Mouse (Mus musculus): ENCODE measurements around the gene Tmem88.
"Not testable (repeated sequence)": the region's sequence is repeated elsewhere in the genome, so short reads cannot be mapped to it uniquely, and the experiment has no call there.

Gene Tmem88

GRCm38 (mm10) chr11:69403691-69404594 lies 5.9 kb upstream of the Tmem88 start:
- DNase-seq (ENCODE audit: low read depth) = no peak

GRCm38 (mm10) chr11:69401987-69402386 lies 4.0 kb upstream of the Tmem88 start:
- DNase-seq (ENCODE audit: low read depth) = no peak

DNA sequence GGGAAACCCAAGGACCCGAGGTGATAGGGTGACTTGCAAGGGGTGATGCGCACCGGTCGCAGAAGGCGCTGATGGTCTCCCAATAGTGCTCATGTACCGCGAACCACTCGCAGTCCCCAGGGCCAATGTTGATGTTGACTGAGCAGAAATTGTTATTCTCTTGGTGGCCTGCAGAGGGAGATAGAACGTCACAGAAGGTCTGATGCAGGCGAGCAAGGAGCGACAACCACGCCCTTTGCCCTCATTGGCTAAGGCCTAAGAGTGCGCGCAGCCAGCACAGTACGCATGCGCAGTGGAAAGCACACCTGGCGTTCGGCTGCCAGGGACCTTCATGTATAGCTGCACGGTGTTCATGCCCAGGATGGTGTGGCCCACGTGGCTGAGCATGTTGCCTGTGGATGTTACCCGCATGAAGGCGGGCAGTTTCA lies 3.2 kb upstream of the Tmem88 start:
- DNase-seq (ENCODE audit: low read depth) = no peak

DNA sequence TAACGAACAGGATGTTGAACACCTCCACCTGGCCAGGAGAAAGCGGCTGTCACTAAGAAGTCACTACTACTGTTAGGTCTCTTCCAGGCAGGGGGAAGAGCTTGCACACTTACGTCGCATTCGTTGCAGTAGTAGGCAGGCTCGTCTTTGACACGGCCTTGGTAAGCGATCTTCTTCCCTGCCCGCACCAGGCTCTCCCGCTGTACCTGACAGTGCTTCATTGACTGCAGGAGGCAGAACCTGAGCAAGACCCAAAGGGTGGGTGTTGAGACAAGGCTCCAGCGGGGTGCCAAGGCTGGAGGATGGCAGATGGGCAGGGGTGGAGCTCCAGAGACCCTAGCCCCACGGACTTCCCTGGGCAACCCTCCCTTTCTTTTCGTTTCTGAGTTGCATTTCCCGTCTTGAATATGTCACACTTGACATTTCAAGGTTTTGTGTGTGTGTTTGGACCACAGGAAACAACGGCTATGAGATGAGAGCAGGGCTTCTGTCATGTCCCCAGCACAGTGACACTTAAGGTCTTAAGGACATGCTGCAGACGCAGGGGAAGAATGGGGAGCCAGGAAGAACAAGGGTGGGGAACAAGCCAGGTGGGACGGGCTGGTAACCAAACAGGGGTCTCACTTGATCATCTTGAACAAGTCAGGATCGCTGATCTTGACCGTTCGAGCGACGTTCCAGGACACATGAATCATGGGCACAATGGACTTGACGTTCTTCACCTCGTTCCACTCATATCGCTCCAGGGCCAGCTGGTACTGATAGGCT lies 2.2 kb upstream of the Tmem88 start:
- DNase-seq (ENCODE audit: low read depth) = no peak

GRCm38 (mm10) chr11:69399201-69400082 lies 1.4 kb upstream of the Tmem88 start:
- DNase-seq (ENCODE audit: low read depth) = no peak

GRCm38 (mm10) chr11:69398486-69399200 lies 609 bp upstream of the Tmem88 start:
- DNase-seq (ENCODE audit: low read depth) = no peak

DNA sequence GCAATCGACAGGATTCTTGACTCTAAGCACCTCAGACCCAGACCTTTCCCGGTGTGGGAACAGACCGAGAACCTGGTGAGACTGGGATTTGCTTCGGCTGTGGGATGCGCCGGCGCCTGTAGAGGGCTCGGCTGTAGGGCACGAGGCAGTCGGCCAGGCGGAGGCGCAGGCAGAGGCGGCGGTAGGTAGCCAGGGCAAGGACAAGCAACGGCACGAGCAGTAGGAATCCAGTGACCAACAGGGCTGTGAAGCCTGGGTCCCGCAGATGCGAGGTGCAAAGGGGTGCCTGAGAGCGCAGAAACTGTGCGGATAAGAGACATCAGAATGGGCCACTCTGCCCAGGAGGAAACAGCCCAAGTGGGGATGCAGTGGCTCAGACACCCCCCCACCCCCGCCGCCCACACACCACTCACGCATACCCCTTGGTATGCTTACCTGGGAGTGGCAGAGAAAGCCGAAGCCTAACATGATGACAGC lies 415 bp downstream of the Tmem88 start:
- no peak for DNase-seq (ENCODE audit: low read depth)

GRCm38 (mm10) chr11:69396772-69397171 lies 1.3 kb downstream of the Tmem88 start:
- no peak for DNase-seq (ENCODE audit: low read depth)

DNA sequence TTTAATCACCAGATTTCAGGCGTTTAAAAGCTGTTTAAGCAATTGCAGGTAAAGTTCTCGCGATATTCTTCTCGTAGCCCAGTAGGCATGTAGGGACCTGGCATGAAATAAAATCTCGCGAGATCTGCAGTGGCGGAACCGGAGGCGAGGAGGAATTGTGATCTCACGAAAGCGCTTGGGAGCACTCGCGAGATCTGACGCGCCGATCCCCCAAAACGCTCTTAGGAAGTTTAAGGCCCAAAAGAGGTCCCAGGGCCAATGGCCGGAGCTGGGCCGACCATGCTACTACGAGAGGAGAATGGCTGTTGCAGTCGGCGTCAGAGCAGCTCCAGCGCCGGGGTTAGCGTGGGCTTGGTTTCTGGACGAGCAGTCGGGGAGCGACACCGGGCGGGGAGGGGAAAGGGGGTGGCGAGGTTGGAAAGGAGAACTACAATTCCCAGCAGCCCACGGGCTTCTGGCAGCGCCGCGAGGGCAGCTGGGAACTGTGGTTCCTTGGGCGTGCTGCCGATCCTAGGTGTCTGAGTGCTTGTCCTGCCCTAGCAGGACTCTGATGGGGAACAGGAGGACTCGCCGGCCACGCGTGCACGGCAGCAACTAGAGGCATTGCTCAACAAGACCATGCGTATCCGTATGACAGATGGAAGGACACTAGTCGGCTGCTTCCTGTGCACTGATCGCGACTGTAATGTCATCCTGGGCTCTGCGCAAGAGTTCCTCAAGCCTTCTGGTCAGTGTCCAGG lies 2.2 kb downstream of the Tmem88 start:
- DNase-seq (ENCODE audit: low read depth) = peak; percentile 98

DNA sequence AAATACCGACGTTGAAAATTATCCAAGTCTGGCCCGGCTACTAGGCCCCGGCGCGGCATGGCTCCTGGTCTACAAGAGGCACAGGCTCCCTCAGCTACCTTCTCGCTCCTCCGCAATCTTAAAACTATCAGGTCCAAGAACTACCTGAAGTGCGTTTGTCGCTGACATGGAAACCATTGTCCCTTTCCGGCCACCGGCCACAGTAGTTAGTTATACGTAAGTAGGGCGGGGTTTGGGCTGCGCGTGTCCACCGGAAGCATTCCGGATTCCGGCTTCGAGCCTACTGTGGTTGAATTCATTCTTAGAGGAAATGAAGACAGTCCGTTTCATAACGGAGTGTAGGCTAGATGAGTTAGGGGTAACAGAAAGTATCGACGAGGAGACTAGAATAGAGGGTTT lies 2.8 kb downstream of the Tmem88 start, which contains the start of the genes Naa38 and Cyb5d1:
Naa38 (plus strand) TSS at position 253 of the 399 bp plus-strand sequence.
Cyb5d1 (minus strand) TSS at position 397 of the 399 bp plus-strand sequence.
- peak; percentile 87 for DNase-seq (ENCODE audit: low read depth)

GRCm38 (mm10) chr11:69394591-69395167 lies 3.4 kb downstream of the Tmem88 start:
- DNase-seq (ENCODE audit: low read depth) = not testable (repeated sequence)

- no peak for DNase-seq (ENCODE audit: low read depth)
These were observed 7.5 kb downstream of the Tmem88 start for GRCm38 (mm10) chr11:69390400-69391034.

GRCm38 (mm10) chr11:69389531-69390399 lies 8.3 kb downstream of the Tmem88 start:
- DNase-seq (ENCODE audit: low read depth) = no peak

GRCm38 (mm10) chr11:69388680-69389079 lies 9.4 kb downstream of the Tmem88 start:
- no peak for DNase-seq (ENCODE audit: low read depth)

DNA sequence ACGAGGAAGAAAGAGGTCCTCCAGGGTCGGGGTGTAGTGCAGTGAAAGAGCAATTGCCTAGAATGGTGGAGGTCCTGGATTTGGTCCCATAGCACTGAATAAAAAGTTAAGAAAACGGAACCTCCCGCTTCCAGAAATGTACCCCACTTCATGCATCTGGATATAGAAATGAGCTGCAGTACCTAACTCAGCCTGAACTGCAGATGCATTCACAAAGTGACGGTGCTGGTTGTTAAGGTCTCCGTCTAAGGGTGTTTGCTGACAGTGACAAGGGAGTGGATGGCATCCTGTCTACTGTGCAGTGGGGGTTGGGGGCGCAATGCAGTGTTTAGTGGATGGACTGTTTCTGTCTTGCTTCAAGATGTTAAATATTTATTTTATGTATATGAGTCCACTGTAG lies 11.3 kb downstream of the Tmem88 start:
- DNase-seq (ENCODE audit: low read depth) = no peak

- no peak for DNase-seq (ENCODE audit: low read depth)
These were observed 13.1 kb downstream of the Tmem88 start for GRCm38 (mm10) chr11:69384979-69385378.

GRCm38 (mm10) chr11:69382478-69383105 lies 15.4 kb downstream of the Tmem88 start:
- DNase-seq (ENCODE audit: low read depth) = peak; percentile 64

DNA sequence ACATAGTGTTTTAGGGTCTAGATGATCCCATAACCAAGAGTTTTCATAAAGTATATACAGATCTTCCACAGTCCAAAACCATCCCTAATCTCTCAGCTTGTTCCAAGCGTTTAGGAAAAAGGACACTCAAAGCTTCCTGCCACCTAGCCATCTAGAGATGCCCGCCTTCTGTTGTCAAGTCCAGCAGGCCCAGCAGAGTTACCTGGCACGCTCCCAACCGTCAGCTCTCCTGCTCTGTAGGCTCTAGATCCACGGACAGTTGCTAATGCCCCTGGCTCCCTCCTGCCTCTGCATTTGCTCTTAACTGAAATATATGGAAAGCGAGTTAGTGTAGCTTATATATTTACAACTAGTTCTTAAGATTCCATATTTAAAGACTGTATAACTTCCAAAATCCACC lies 16.7 kb downstream of the Tmem88 start:
- DNase-seq (ENCODE audit: low read depth) = no peak

Data from fibroblast of lung, adult 2 months (primary cell).